Mouse (Mus musculus): ENCODE data around the gene Togaram2.

GRCm38 (mm10) chr17:71749616-71750168, 76.6 kb downstream of the Togaram2 start:
- TF ChIP-seq CTCF (IDR thresholded peaks at IDR 0.05; ENCODE audit: borderline replicate concordance, control insufficient read depth, extremely low read depth, insufficient read depth, low read length, poor library complexity) (no peak), POLR2A (IDR thresholded peaks at IDR 0.05; ENCODE audit: control insufficient read depth, extremely low read depth, insufficient read depth, low read length, poor library complexity) (no peak)
